Mouse (Mus musculus) induced T-regulatory cell, adult 2 months (primary cell): ENCODE results near the gene Rpsa.
A peak's percentile ranks its signal among the peaks of the same experiment; 100 is the strongest.

Experiments
- DNase-seq: peaks from one replicate; pipeline ENCODE4 v3.0.0-alpha.2; 2012; ENCODE audit warnings: low read depth

Gene Rpsa

DNA sequence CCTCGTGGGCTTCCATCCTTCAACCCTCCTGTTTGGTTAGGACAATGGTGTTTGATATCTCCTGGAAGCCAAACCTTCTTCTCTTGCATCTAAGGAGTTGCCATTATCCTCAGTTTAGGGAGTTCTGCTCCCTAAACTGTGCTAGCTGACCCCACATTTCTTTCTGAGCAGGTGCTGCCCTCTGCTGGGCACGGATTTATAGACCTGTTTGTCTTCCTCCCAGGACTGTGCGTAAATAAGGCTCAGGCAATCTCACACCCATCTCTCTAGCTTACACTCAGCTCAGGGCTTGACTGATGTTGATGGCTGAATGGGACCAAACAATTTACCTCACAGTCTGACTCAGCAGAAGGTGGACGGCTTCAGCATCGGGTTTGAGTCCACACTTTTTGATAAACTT is 43.8 kb downstream of the Rpsa start:
- peak; percentile 75 for DNase-seq

GRCm38 (mm10) chr9:120174436-120175137 is 47.1 kb downstream of the Rpsa start:
- no peak for DNase-seq

- no peak for DNase-seq
These were observed 51.3 kb downstream of the Rpsa start for GRCm38 (mm10) chr9:120178813-120179212.
